Mouse (Mus musculus) embryonic stem cell, embryonic (primary cell): ENCODE measurements around the gene Aplp1.

Experiments used
- CTCF ChIA-PET, 4 experiments: fragments of 300-600 bp in 2 of 4; fragments of 350-600 bp in 2 of 4; sonication (Branson Sonifier 250); formaldehyde crosslinking; loops; one replicate each; lab custom pipeline; 2022; ENCODE audit warnings: inconsistent platforms in 2 of 4; lab: Charles Lee
- POLR2A ChIA-PET, 4 experiments: fragments of 300-600 bp in 2 of 4; fragments of 350-600 bp in 2 of 4; sonication (Branson Sonifier 250); formaldehyde crosslinking; loops; one replicate each; lab custom pipeline; 2022; ENCODE audit warnings: antibody characterized with exemption in 4 of 4, inconsistent platforms in 1 of 4; lab: Charles Lee

Aplp1 gene

GRCm38 (mm10) chr7:30402343-30402742, 43.0 kb downstream of the Aplp1 start:
- POLR2A ChIA-PET: no interaction called here
- CTCF ChIA-PET: interaction anchor here in 1 of 4 experiments (1.1 kb wide), 1 partner anchor 29 kb away, joined by 3 read pairs; no protein-coding TSS in a partner anchor

DNA sequence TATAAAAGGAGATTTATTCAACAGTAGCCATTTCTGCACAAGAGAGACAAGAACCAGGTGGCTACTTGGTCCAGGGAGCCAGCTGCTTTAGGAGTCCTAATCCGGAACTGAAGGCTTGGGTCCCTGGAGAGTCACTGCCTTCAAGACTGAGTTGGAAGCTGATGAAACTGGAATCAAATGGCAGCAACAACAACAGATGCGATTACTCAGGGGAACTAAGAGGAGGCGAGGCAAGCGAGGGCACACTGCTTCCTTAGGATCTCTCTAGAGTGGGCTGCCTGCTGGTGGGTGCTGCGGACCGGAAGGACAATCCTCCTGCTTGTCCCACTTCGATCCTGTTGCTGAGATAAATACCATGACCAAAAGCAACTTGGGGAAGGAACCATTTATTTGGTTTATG, 45.7 kb downstream of the Aplp1 start:
- POLR2A ChIA-PET: interaction anchor here in 3 of 4 experiments (1.0 to 2.5 kb wide), 3 partner anchors 10 to 23 kb away, joined by 3 to 7 read pairs (median 5); partner anchors contain the start of gene Nfkbid (in 1 of the 3)
- CTCF ChIA-PET: interaction anchor here in 2 of 4 experiments (0.5 to 0.6 kb wide), 2 partner anchors 45 to 161 kb away, joined by 3 to 6 read pairs; no protein-coding TSS in a partner anchor

- POLR2A ChIA-PET: no interaction called here
- CTCF ChIA-PET: interaction anchor here in 3 of 4 experiments (0.5 to 1.3 kb wide), 6 partner anchors 12 to 132 kb away, joined by 3 to 6 read pairs (median 4); no protein-coding TSS in a partner anchor
These were observed 50.5 kb downstream of the Aplp1 start for GRCm38 (mm10) chr7:30394871-30395270.

GRCm38 (mm10) chr7:30394379-30394778, 51.0 kb downstream of the Aplp1 start:
- POLR2A ChIA-PET: interaction anchor here in 1 of 4 experiments (1.9 kb wide), 1 partner anchor 10 kb away, joined by 10 read pairs; no protein-coding TSS in a partner anchor
- CTCF ChIA-PET: interaction anchor here (0.5 to 1.3 kb wide), 7 partner anchors 12 to 1618 kb away, joined by 3 to 6 read pairs (median 4); no protein-coding TSS in a partner anchor

DNA sequence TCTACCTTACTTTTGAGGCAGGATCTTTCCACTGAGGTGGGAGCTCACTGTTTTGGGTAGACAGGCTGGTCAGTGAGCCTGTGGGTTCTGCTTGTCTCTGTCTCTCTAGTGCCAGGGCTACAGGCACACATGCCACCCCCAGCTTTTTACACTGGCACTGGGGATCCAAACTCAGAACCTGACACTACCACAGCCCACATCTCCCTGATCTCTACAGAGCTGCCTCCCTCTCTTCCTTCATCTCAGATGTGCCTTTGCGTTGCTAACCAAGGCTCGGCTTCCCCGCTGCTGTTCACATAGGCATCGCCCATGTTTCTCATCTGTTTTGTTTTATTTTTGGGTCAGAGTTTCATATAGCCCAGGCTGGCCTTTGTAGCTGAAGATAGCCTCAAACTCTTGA, 51.7 kb downstream of the Aplp1 start:
- POLR2A ChIA-PET: interaction anchor here in 3 of 4 experiments (0.6 to 1.9 kb wide), 3 partner anchors 9 to 154 kb away, joined by 3 to 10 read pairs (median 4); no protein-coding TSS in a partner anchor
- CTCF ChIA-PET: interaction anchor here in 3 of 4 experiments (0.7 to 1.3 kb wide), 5 partner anchors 20 to 1617 kb away, joined by 3 to 5 read pairs (median 4); no protein-coding TSS in a partner anchor

- ChIA-PET CTCF (interaction anchor here in 2 of 4 experiments (0.7 to 1.0 kb wide), 3 partner anchors 20 to 99 kb away, joined by 3 to 5 read pairs (median 3); no protein-coding TSS in a partner anchor), POLR2A (interaction anchor here in 3 of 4 experiments (0.6 to 1.9 kb wide), 4 partner anchors 9 to 153 kb away, joined by 3 to 10 read pairs (median 4); no protein-coding TSS in a partner anchor)
These were observed 52.4 kb downstream of the Aplp1 start for GRCm38 (mm10) chr7:30392746-30393520.
